Mouse (Mus musculus): ENCODE data around the gene Fancf.

DNA sequence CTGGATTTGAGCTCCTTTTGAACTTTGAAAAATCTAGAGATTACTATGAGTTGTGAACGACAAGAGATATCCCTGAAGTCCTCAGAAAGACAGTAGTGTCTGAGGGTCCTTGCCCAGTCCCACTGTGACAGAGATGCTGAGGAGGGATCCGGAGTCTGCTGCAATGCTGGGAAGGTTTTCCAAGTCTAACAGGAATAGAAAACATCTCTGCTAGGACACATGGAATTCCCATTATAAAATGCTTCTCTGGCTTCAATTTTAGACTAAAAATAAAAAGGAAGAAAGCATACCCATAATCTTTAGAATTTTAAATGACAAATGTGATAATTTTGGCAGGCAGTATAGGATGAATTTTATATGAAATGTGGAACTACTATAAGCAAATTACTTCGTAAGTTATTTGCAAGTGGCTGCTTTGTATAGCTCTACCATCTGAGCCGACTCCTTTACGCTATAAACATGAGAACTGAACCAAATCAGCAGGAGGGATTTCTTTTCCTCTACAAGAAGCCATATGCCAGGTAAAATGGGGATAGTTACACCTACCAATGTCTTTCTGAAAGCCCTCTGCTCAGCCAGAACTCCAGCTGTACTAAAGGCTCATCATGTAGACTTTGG lies 10.1 kb downstream of the Fancf start:
- TF ChIP-seq POLR2A (IDR thresholded peaks at IDR 0.05; ENCODE audit: insufficient read length, low read depth) (no peak), MAX (IDR thresholded peaks at IDR 0.05; ENCODE audit: low read depth) (no peak), E2F4 (IDR thresholded peaks at IDR 0.05; ENCODE audit: insufficient read depth) (no peak), MYOD1 (IDR thresholded peaks at IDR 0.05; ENCODE audit: control insufficient read depth in 1 of 3, insufficient read length in 2 of 3, low read depth in 2 of 3) (no peak), USF1 (IDR thresholded peaks at IDR 0.05; ENCODE audit: low read depth) (no peak), CEBPB (IDR thresholded peaks at IDR 0.05; ENCODE audit: insufficient read depth, poor library complexity, severe bottlenecking) (no peak), POLR2AphosphoS2 (IDR thresholded peaks at IDR 0.05; ENCODE audit: insufficient read length, low read depth) (no peak), TCF12 (IDR thresholded peaks at IDR 0.05; ENCODE audit: insufficient read depth, poor library complexity, severe bottlenecking) (no peak), SRF (IDR thresholded peaks at IDR 0.05; ENCODE audit: control insufficient read depth, insufficient read length, low read depth) (no peak), MYOG (IDR thresholded peaks at IDR 0.05; ENCODE audit: control insufficient read depth in 1 of 3, insufficient read depth in 1 of 3, insufficient read length in 2 of 3, low read depth in 2 of 3) (no peak)
